Mouse (Mus musculus) thymus, postnatal 36 days (tissue): ENCODE results near the gene Ppp2r3a.

ENCODE experiments used
- DNase-seq, 2 experiments: peaks; one replicate each; pipeline ENCODE4 v3.0.0; 2022; ENCODE audit warnings: mixed read lengths in 2 of 2

The Ppp2r3a gene

GRCm38 (mm10) chr9:101073041-101073986 is 178.3 kb downstream of the Ppp2r3a start:
- DNase-seq = peak; percentile 98 to 99

- no peak for DNase-seq
These were observed 179.1 kb downstream of the Ppp2r3a start for GRCm38 (mm10) chr9:101072506-101072905.

GRCm38 (mm10) chr9:101069781-101070180 is 181.8 kb downstream of the Ppp2r3a start:
- no peak for DNase-seq

DNA sequence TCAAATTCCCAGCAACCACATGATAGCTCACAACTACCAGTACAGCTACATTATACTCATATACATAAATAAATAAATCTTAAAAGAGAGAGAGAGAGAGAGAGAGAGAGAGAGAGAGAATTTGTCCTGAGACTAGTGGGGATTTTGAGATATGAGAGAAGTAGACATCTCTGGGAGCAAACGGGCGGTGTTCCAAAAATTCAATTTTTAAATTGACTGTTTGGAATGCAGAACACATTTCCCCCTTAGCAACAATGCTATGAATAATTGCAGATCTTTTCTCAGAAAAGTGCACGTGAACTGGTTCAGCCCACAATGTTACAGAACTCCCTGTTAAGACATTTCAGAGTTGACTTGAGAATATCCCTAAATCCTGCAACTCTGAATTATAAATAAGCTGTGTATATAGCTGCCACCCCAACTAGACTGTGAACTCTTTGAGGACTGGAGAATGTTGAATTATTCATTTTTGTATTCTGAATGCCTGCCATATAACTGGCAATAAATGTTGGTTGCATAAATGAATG is 186.5 kb downstream of the Ppp2r3a start:
- no peak for DNase-seq

GRCm38 (mm10) chr9:101062253-101062780 is 189.3 kb downstream of the Ppp2r3a start:
- DNase-seq = no peak

DNA sequence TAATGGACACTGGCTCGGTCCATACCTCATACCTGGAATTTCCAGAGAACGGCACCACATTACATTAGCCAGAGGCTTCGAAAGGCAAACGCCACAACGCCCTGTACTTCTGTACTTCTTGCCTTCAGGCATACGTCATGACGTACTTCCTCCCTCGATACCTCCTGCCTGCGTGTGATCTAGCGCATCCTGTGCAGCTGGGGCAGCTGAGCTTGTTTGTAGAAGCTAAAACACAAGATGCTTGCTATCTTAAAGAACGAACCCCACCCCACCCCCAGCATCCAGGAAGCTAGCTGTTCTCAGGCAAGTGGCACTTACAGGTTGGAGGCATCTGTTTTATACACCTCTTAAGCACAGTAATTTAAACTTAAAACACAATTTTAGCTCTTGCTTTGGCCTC is 190.6 kb downstream of the Ppp2r3a start:
- peak; percentile 75 to 89 for DNase-seq

GRCm38 (mm10) chr9:101057156-101057555 is 194.4 kb downstream of the Ppp2r3a start:
- DNase-seq = no peak
